Mouse (Mus musculus) megakaryocyte progenitor cell, adult 5-6 weeks (primary cell): Measurements from ENCODE around the gene Fyb2. TPM values are rescaled to one million over a fixed set of nuclear protein-coding genes. Genes with fewer than 3 reads are reported as not detected.

Experiments used
- ATAC-seq: replicated peaks from 2 replicates; pipeline ENCODE4 v1.8.0; 2016; ENCODE audit warnings: mild to moderate bottlenecking, moderate TSS enrichment, inconsistent platforms; ENCODE audit not compliant: poor library complexity
- total RNA-seq, 2 experiments: library from RNA; stranded (forward) in 1 of 2; stranded (reverse) in 1 of 2; fragments of 157-497, 149-512 nt in 1 of 2; fragments of 200-1000 nt in 1 of 2; gene quantifications; 2 replicates each; pipeline versions ENCODE4 v1.2.3 to v1.2.4; 2015 to 2017

The Fyb2 gene
- total RNA-seq (2015) (not detected in 2 replicates), total RNA-seq (2017) (not detected in 2 replicates)

GRCm38 (mm10) chr4:104913291-104914129 lies at the start of gene Fyb2:
Gene Fyb2 (plus strand): TSS chr4:104913456.
- ATAC-seq: no peak

GRCm38 (mm10) chr4:104864397-104864796 lies 48.9 kb upstream of the Fyb2 start:
- ATAC-seq: peak; percentile 58; the same call in 1 of the 2 replicates

GRCm38 (mm10) chr4:104869581-104869980 lies 43.7 kb upstream of the Fyb2 start:
- no peak for ATAC-seq

GRCm38 (mm10) chr4:104870196-104870595 lies 43.1 kb upstream of the Fyb2 start:
- no peak for ATAC-seq

- ATAC-seq: no peak
These were observed 37.4 kb upstream of the Fyb2 start for GRCm38 (mm10) chr4:104875832-104876231.

- no peak for ATAC-seq
These were observed 36.9 kb upstream of the Fyb2 start, which contains the start of gene C8a for GRCm38 (mm10) chr4:104876323-104876722. Gene C8a (minus strand): TSS chr4:104876398.

GRCm38 (mm10) chr4:104887486-104887885 lies 25.8 kb upstream of the Fyb2 start:
- no peak for ATAC-seq

GRCm38 (mm10) chr4:104888499-104889262 lies 24.6 kb upstream of the Fyb2 start:
- ATAC-seq: no peak

- ATAC-seq: no peak
These were observed 21.5 kb upstream of the Fyb2 start for GRCm38 (mm10) chr4:104891708-104892107.

GRCm38 (mm10) chr4:104893588-104893987 lies 19.7 kb upstream of the Fyb2 start:
- ATAC-seq: no peak

- ATAC-seq: peak; percentile 88
These were observed 19.1 kb upstream of the Fyb2 start for GRCm38 (mm10) chr4:104894004-104894734.

- no peak for ATAC-seq
These were observed 10.4 kb upstream of the Fyb2 start for GRCm38 (mm10) chr4:104902836-104903235.

- ATAC-seq: no peak
These were observed 8.2 kb upstream of the Fyb2 start for GRCm38 (mm10) chr4:104905049-104905448.

GRCm38 (mm10) chr4:104911685-104912084 lies 1.6 kb upstream of the Fyb2 start:
- ATAC-seq: peak; percentile 96

- ATAC-seq: no peak
These were observed 1.5 kb downstream of the Fyb2 start for GRCm38 (mm10) chr4:104914711-104915247.

- no peak for ATAC-seq
These were observed 4.8 kb downstream of the Fyb2 start for GRCm38 (mm10) chr4:104918017-104918416.

- no peak for ATAC-seq
These were observed 12.1 kb downstream of the Fyb2 start for GRCm38 (mm10) chr4:104925383-104925782.

- no peak for ATAC-seq
These were observed 15.9 kb downstream of the Fyb2 start for GRCm38 (mm10) chr4:104929165-104929564.

GRCm38 (mm10) chr4:104933620-104934019 lies 20.4 kb downstream of the Fyb2 start:
- no peak for ATAC-seq

GRCm38 (mm10) chr4:104934997-104935396 lies 21.7 kb downstream of the Fyb2 start:
- ATAC-seq: peak; percentile 60

- no peak for ATAC-seq
These were observed 22.2 kb downstream of the Fyb2 start for GRCm38 (mm10) chr4:104935436-104935835.
